Mouse (Mus musculus) hindbrain, embryonic 11.5 days (tissue): Measurements from ENCODE around the gene Tdrkh. TPM values are rescaled to one million over a fixed set of nuclear protein-coding genes. Genes with fewer than 3 reads are reported as not detected.

Experiments used
- ATAC-seq: fragments of 200-750 bp; cut with Nextera tagmentation; 2 replicates; pipeline ENCODE4 v1.8.0; 2017; ENCODE audit warnings: mild to moderate bottlenecking, moderate TSS enrichment, moderate library complexity; ENCODE audit not compliant: low FRiP score
- DNase-seq: peaks from one replicate; pipeline ENCODE4 v3.0.0-alpha.2; 2015; ENCODE audit warnings: low spot score
- H3K27ac ChIP-seq: fragments of 300-500 bp; sonication (generic); 2 replicates; pipeline ENCODE4 v1.5.1; 2014; ENCODE audit warnings: mild to moderate bottlenecking, low read depth, low read length
- H3K27me3 ChIP-seq: fragments of 300-500 bp; sonication (generic); 2 replicates; pipeline ENCODE4 v1.6.1; 2014; ENCODE audit warnings: mild to moderate bottlenecking, low read length, moderate library complexity, mixed read lengths; ENCODE audit not compliant: control insufficient read depth, insufficient read depth
- H3K36me3 ChIP-seq: fragments of 300-500 bp; sonication (generic); 2 replicates; pipeline ENCODE4 v1.6.1; 2014; ENCODE audit warnings: mild to moderate bottlenecking, low read length, moderate library complexity, mixed read lengths; ENCODE audit not compliant: control insufficient read depth, insufficient read depth
- H3K4me1 ChIP-seq: fragments of 300-500 bp; sonication (generic); replicated peaks from 2 replicates; pipeline ENCODE4 v1.6.1; 2014; ENCODE audit warnings: low read length, mixed read lengths; ENCODE audit not compliant: control insufficient read depth, insufficient read depth
- H3K4me2 ChIP-seq: fragments of 300-500 bp; sonication (generic); replicated peaks from 2 replicates; pipeline ENCODE4 v1.6.1; 2014; ENCODE audit warnings: mild to moderate bottlenecking, low read depth, low read length
- H3K4me3 ChIP-seq: fragments of 300-500 bp; sonication (generic); 2 replicates; pipeline ENCODE4 v1.5.1; 2014; ENCODE audit warnings: low read depth, low read length
- H3K9ac ChIP-seq: fragments of 300-500 bp; sonication (generic); 2 replicates; pipeline ENCODE4 v1.6.1; 2014; ENCODE audit warnings: low read depth, low read length
- H3K9me3 ChIP-seq: fragments of 300-500 bp; sonication (generic); 2 replicates; pipeline ENCODE4 v1.6.1; 2016; ENCODE audit warnings: low read length; ENCODE audit not compliant: control insufficient read depth
- WGBS: fragments of 180-500 bp; shearing (Covaris S2); extraction: QIAGEN DNeasy Blood & Tissue Kit; methylation state at CpG from one replicate; pipeline ENCODE4 v1.1.7; 2014; 5-methylcytosine and 5-hydroxymethylcytosine counted together
- polyA plus RNA-seq: library from polyadenylated mRNA; unstranded; fragments of >200 nt; fragmentation: Nextera tagmentation; extraction: Ambion mirVana; gene quantifications from 2 replicates; pipeline ENCODE4 v1.2.1, GENCODE M21; 2014

Gene Tdrkh
- polyA plus RNA-seq, 1 experiment from 2014 or later = 58.7 TPM

- no peak for DNase-seq
- no peaks in the 10 kb centered on the region for H3K36me3 ChIP-seq
- H3K9ac ChIP-seq = no peak overlapping the region
- no peaks in the 10 kb centered on the region for H3K9me3 ChIP-seq
- WGBS = 82% methylated on average over 5 of the region's 5 CpGs
- no peaks in the 10 kb centered on the region for H3K27me3 ChIP-seq
- no peak overlapping the region for H3K27ac ChIP-seq
- H3K4me1 ChIP-seq = peaks cover 2% of the 10 kb centered on the region; the same call in 1 of the 2 replicates
- ATAC-seq = no peak
- no peak overlapping the region for H3K4me3 ChIP-seq
- no peak overlapping the region for H3K4me2 ChIP-seq
Observed at GRCm38 (mm10) chr3:94473567-94474232, 60.6 kb downstream of the Tdrkh start.

- ATAC-seq = no peak
- Histone ChIP-seq H3K9ac (no peak overlapping the region), H3K27ac (0 out of 2 replicates have a peak overlapping the region, but pooled peaks have one; percentile 75), H3K4me1 (peaks cover 9% of the 10 kb centered on the region), H3K4me2 (no peak overlapping the region), H3K36me3 (no peaks in the 10 kb centered on the region), H3K27me3 (0 out of 2 replicates have a peak, but pooled peaks cover 3% of the 10 kb centered on the region), H3K9me3 (no peaks in the 10 kb centered on the region), H3K4me3 (no peak overlapping the region)
- no peak for DNase-seq
- WGBS = 72% methylated on average over 8 of the region's 8 CpGs
Observed at GRCm38 (mm10) chr3:94476301-94477035, 63.4 kb downstream of the Tdrkh start.

GRCm38 (mm10) chr3:94477444-94477843 lies 64.4 kb downstream of the Tdrkh start:
- WGBS = 47% methylated on average over 4 of the region's 4 CpGs
- Histone ChIP-seq H3K27me3 (0 out of 2 replicates have a peak, but pooled peaks cover 3% of the 10 kb centered on the region), H3K9me3 (no peaks in the 10 kb centered on the region), H3K4me1 (peaks cover 12% of the 10 kb centered on the region), H3K36me3 (no peaks in the 10 kb centered on the region), H3K27ac (peak overlapping the region; percentile 75), H3K4me3 (peak overlapping the region; percentile 15), H3K9ac (peak overlapping the region; percentile 35; the same call in 1 of the 2 replicates), H3K4me2 (peak overlapping the region; percentile 72)
- DNase-seq (no peak), ATAC-seq (0 out of 2 replicates have a peak, but pooled peaks have one; percentile 0)

GRCm38 (mm10) chr3:94477981-94478422 lies 64.9 kb downstream of the Tdrkh start, which contains the start of gene Celf3:
TSS of gene Celf3 (plus strand) at chr3:94478295.
- H3K4me2 ChIP-seq = peak within 1 kb of the TSS; percentile 72
- H3K9ac ChIP-seq = peak within 1 kb of the TSS; percentile 63
- peaks cover 17% of the 10 kb centered on the region for H3K4me1 ChIP-seq
- no peaks in the 10 kb centered on the region for H3K9me3 ChIP-seq
- H3K36me3 ChIP-seq = no peaks in the 10 kb centered on the region
- H3K27me3 ChIP-seq = 0 out of 2 replicates have a peak, but pooled peaks cover 3% of the 10 kb centered on the region
- ATAC-seq = peak; percentile 89
- DNase-seq = peak; percentile 82
- H3K4me3 ChIP-seq = peak within 1 kb of the TSS; percentile 52
- 1% methylated on average over 14 of the region's 14 CpGs for WGBS
- peak within 1 kb of the TSS; percentile 75 for H3K27ac ChIP-seq

DNA sequence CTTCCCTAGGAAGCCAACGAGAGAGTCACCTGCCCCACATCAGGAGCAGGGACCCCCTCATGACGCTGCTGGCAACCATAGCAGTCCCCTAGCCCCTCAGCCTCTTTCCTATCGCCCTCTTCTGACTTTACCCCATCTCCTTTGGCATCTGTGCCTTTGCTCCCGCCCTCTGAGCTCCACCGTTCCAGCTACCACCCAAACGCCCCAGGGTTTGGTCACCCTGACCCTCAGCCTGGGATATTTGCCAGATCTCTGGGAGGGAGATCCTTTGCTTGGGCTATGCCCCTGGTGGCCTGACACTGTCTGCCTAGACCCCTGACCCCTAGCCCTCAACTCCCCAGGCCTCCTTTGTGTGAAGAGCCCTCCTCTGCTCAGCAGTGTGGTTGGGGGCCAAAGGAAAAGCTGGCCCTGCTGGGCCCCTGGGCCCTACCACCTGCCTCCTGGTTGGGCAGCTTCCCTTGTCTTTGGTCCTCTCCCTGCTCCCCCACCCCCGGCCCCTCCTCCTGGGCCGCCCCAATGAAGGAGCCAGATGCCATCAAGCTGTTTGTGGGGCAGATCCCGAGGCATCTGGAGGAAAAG lies 65.6 kb downstream of the Tdrkh start:
- ATAC-seq = peak; percentile 21
- peak overlapping the region; percentile 52 for H3K4me3 ChIP-seq
- peaks cover 21% of the 10 kb centered on the region for H3K4me1 ChIP-seq
- peak overlapping the region; percentile 75 for H3K27ac ChIP-seq
- 0 out of 2 replicates have a peak, but pooled peaks cover 3% of the 10 kb centered on the region for H3K27me3 ChIP-seq
- H3K9me3 ChIP-seq = no peaks in the 10 kb centered on the region
- DNase-seq = peak; percentile 42
- peak overlapping the region; percentile 72 for H3K4me2 ChIP-seq
- whole genome bisulfite sequencing = 3% methylated on average over 9 of the region's 9 CpGs
- peak overlapping the region; percentile 63 for H3K9ac ChIP-seq
- no peaks in the 10 kb centered on the region for H3K36me3 ChIP-seq

DNA sequence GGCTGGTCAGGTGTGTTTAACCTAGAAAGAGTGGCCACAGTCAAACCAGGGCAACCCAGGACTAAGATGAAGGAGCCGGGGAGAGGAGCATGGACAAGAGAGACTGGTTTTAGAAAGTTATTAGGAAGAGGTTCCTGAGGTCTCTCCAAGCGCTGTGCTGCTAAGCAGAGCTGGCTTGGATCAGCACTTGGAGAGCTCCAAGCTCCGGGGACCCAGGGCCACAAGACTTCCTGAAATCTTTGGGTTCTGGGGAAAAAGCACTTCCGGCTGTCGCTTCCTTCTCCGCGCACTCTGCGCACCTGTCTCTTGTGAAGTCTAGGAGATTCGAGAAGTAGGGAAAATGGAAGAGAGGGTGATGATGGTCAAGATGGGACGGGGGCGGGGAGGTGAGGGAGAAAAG lies 66.5 kb downstream of the Tdrkh start:
- Histone ChIP-seq H3K36me3 (no peaks in the 10 kb centered on the region), H3K9me3 (no peaks in the 10 kb centered on the region), H3K27ac (peak overlapping the region; percentile 75; the same call in 1 of the 2 replicates), H3K4me1 (peaks cover 21% of the 10 kb centered on the region), H3K27me3 (0 out of 2 replicates have a peak, but pooled peaks cover 3% of the 10 kb centered on the region), H3K4me3 (peak overlapping the region; percentile 52), H3K4me2 (peak overlapping the region; percentile 72), H3K9ac (peak overlapping the region; percentile 63)
- ATAC-seq (no peak), DNase-seq (peak; percentile 47)
- WGBS = 6% methylated on average over 11 of the region's 11 CpGs

- Histone ChIP-seq H3K4me3 (peak within 1 kb of the TSS; percentile 52), H3K36me3 (no peaks in the 10 kb centered on the region), H3K27me3 (0 out of 2 replicates have a peak, but pooled peaks cover 3% of the 10 kb centered on the region), H3K27ac (peak within 1 kb of the TSS; percentile 75), H3K4me1 (peaks cover 21% of the 10 kb centered on the region), H3K4me2 (peak within 1 kb of the TSS; percentile 72), H3K9me3 (no peaks in the 10 kb centered on the region), H3K9ac (peak within 1 kb of the TSS; percentile 63)
- ATAC-seq = no peak
- WGBS = 9% methylated on average over 16 of the region's 16 CpGs
- peak; percentile 55 for DNase-seq
Observed at GRCm38 (mm10) chr3:94480291-94480884, 67.3 kb downstream of the Tdrkh start, which contains the start of gene Riiad1. TSS of gene Riiad1 (minus strand) at chr3:94480341.

DNA sequence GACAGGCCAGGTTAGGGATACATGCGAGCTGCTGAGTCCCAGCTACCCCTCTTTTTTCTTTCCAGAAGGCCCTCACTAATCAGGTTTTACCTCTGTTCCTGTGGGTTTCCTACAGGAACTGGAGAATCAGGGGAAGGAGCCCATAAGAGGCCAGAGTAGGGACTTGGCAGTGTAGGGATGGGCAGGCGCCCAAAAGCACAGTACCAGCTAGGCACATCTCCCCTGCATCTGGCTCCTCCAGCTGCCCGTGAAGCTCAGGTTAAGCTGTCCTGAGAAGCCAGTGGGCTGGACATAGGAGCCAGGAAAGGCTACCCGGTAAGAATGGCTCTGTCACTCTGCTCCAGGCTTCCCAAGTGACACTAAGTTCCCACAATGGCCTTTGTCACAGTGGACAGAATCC lies 68.4 kb downstream of the Tdrkh start:
- peaks cover 21% of the 10 kb centered on the region for H3K4me1 ChIP-seq
- H3K27me3 ChIP-seq = 0 out of 2 replicates have a peak, but pooled peaks cover 3% of the 10 kb centered on the region
- H3K4me3 ChIP-seq = no peak overlapping the region
- WGBS = 67% methylated on average over 4 of the region's 4 CpGs
- H3K36me3 ChIP-seq = no peaks in the 10 kb centered on the region
- DNase-seq (no peak), ATAC-seq (no peak)
- no peaks in the 10 kb centered on the region for H3K9me3 ChIP-seq
- H3K4me2 ChIP-seq = peak overlapping the region; percentile 72; the same call in 1 of the 2 replicates
- H3K9ac ChIP-seq = no peak overlapping the region
- H3K27ac ChIP-seq = no peak overlapping the region
